Mouse (Mus musculus): ENCODE data around the gene Glis2. TPM values are rescaled to one million over a fixed set of nuclear protein-coding genes. Genes with fewer than 3 reads are reported as not detected.

The Glis2 gene
- total RNA-seq, 2 experiments from 2014 or later = 16.3 to 18.0 TPM

Other genes starting within 250 kb of the Glis2 start
- gene Adcy9, start 174.2 kb upstream of the Glis2 start, total RNA-seq (2021) = 10 to 100 TPM; 50.1 to 57.1 TPM
- 10 to 100 TPM; 14.2 to 18.8 TPM for gene Srl, start 52.9 kb upstream of the Glis2 start, total RNA-seq (2021)
- 1 to 10 TPM; 2.8 to 3.1 TPM for gene Tfap4, start 34.9 kb upstream of the Glis2 start, total RNA-seq (2021)
- gene Pam16, start 30.3 kb downstream of the Glis2 start, total RNA-seq (2021) = 10 to 100 TPM; 81.6 to 82.8 TPM
- 10 to 100 TPM in 1 of 2 experiments, 1 to 10 TPM in 1; 8.3 to 10.9 TPM for gene Vasn, start 45.2 kb downstream of the Glis2 start, total RNA-seq (2021)
- 10 to 100 TPM; 63.6 to 65.9 TPM for gene Dnaja3, start 45.3 kb downstream of the Glis2 start, total RNA-seq (2021)
- gene Coro7, start 85.1 kb downstream of the Glis2 start, total RNA-seq (2021) = 10 to 100 TPM; 81.1 to 93.9 TPM
- 1 to 10 TPM; 8.3 to 10.0 TPM for gene Nmral1, start 124.6 kb downstream of the Glis2 start, total RNA-seq (2021)
- 10 to 100 TPM; 73.2 to 76.1 TPM for gene Hmox2, start 131.6 kb downstream of the Glis2 start, total RNA-seq (2021)
- 100 to 1,000 TPM; 162 to 163 TPM for gene Cdip1, start 195.6 kb downstream of the Glis2 start, total RNA-seq (2021)
- gene 4930562C15Rik, start 240.7 kb downstream of the Glis2 start, total RNA-seq (2021) = not detected

All from left cerebral cortex, postnatal 14 days (tissue).